8 mouse cellular contexts compared by ENCODE assay signal in genomic region chr17:14693048-14693993, GRCm38 (mm10). TPM values are rescaled to one million over a fixed set of nuclear protein-coding genes. Genes with fewer than 3 reads are reported as not detected.
DNase-seq lines count a peak whose midpoint lies in the region; ATAC-seq and TF ChIP-seq lines count a peak whose summit lies in the region.

No protein-coding gene starts in this region.

- no peaks in the 10 kb centered on the region for H3K9me3 ChIP-seq in lung, embryonic 14.5 days (ENCODE audit: low read depth, low read length)
- no peaks in the 10 kb centered on the region for H3K9me3 ChIP-seq in embryonic facial prominence, embryonic 11.5 days (replicated peaks; ENCODE audit: control insufficient read depth, low read length)
- no peaks in the 10 kb centered on the region for H3K9me3 ChIP-seq in intestine, embryonic 16.5 days (ENCODE audit: control insufficient read depth, low read length)
- no peaks in the 10 kb centered on the region for H3K9me3 ChIP-seq in neural tube, embryonic 15.5 days (replicated peaks)

- peak overlapping the region; percentile 54 for H3K4me2 ChIP-seq in lung, embryonic 14.5 days
- H3K4me2 ChIP-seq in embryonic facial prominence, embryonic 11.5 days (ENCODE audit: low read depth, low read length) = peak overlapping the region; percentile 56
- peak overlapping the region; percentile 42 for H3K4me2 ChIP-seq in intestine, embryonic 16.5 days (ENCODE audit: low read depth, low read length)
- H3K4me2 ChIP-seq in neural tube, embryonic 15.5 days = peak overlapping the region; percentile 56

- H3K4me3 ChIP-seq in lung, embryonic 14.5 days (ENCODE audit: low read depth, low read length) = peak overlapping the region; percentile 27
- H3K4me3 ChIP-seq in embryonic facial prominence, embryonic 11.5 days (ENCODE audit: low read depth, low read length) = peak overlapping the region; percentile 32
- peak overlapping the region; percentile 49 for H3K4me3 ChIP-seq in intestine, embryonic 16.5 days (ENCODE audit: low read length)
- peak overlapping the region; percentile 31 for H3K4me3 ChIP-seq in neural tube, embryonic 15.5 days (replicated peaks)

- H3K27me3 ChIP-seq in lung, embryonic 14.5 days (ENCODE audit: insufficient read depth, low read length) = no peaks in the 10 kb centered on the region
- no peaks in the 10 kb centered on the region for H3K27me3 ChIP-seq in embryonic facial prominence, embryonic 11.5 days (ENCODE audit: control insufficient read depth, insufficient read depth, low read length)
- no peaks in the 10 kb centered on the region for H3K27me3 ChIP-seq in intestine, embryonic 16.5 days (replicated peaks; ENCODE audit: control insufficient read depth, insufficient read depth, low read length)
- H3K27me3 ChIP-seq in neural tube, embryonic 15.5 days (replicated peaks) = no peaks in the 10 kb centered on the region

- ATAC-seq in lung, embryonic 14.5 days (ENCODE audit: insufficient read depth) = no peak
- ATAC-seq in embryonic facial prominence, embryonic 11.5 days (replicated peaks; ENCODE audit: insufficient number of reproducible peaks, low FRiP score, low TSS enrichment, low read depth) = no peak
- peak; percentile 39; the same call in 1 of the 2 replicates for ATAC-seq in intestine, embryonic 16.5 days
- ATAC-seq in neural tube, embryonic 15.5 days (ENCODE audit: low FRiP score) = 0 out of 2 replicates have a peak, but pooled peaks have one; percentile 23
- no peak for ATAC-seq in activated CD4-positive, CD25-positive, alpha-beta regulatory T cell, adult 4 months

- 20% methylated on average over 9 of the region's 9 CpGs for WGBS in lung, embryonic 14.5 days
- WGBS in embryonic facial prominence, embryonic 11.5 days = 11% methylated on average over 9 of the region's 9 CpGs
- 19% methylated on average over 9 of the region's 9 CpGs for WGBS in intestine, embryonic 16.5 days
- 6% methylated on average over 9 of the region's 9 CpGs for WGBS in neural tube, embryonic 15.5 days

- TF ChIP-seq CTCF in lung, embryonic 14.5 days (IDR thresholded peaks at IDR 0.05; ENCODE audit: low read depth) = no peak

- DNase-seq in lung, embryonic 14.5 days = no peak
- DNase-seq in lung, adult 18-20 months = no peak
- peak; percentile 21 for DNase-seq in embryonic facial prominence, embryonic 11.5 days (ENCODE audit: low spot score)
- no peak for DNase-seq in left cerebral cortex, postnatal 10 days (ENCODE audit: extremely low spot score in 1 of 2, low spot score in 2 of 2)
- no peak for DNase-seq in cerebellum, adult 9-10 months

- H3K4me1 ChIP-seq in lung, embryonic 14.5 days (ENCODE audit: insufficient read depth) = peaks cover 11% of the 10 kb centered on the region
- no peaks in the 10 kb centered on the region; the same call in 1 of the 2 replicates for H3K4me1 ChIP-seq in embryonic facial prominence, embryonic 11.5 days (ENCODE audit: control insufficient read depth, insufficient read depth, low read length)
- no peaks in the 10 kb centered on the region; the same call in 1 of the 2 replicates for H3K4me1 ChIP-seq in intestine, embryonic 16.5 days (ENCODE audit: control insufficient read depth, insufficient read depth, low read length)
- H3K4me1 ChIP-seq in neural tube, embryonic 15.5 days = peaks cover 11% of the 10 kb centered on the region

- H3K9ac ChIP-seq in lung, embryonic 14.5 days = peak overlapping the region; percentile 46; the same call in 1 of the 2 replicates
- 0 out of 2 replicates have a peak overlapping the region, but pooled peaks have one; percentile 25 for H3K9ac ChIP-seq in embryonic facial prominence, embryonic 11.5 days (replicated peaks; ENCODE audit: low read length)
- peak overlapping the region; percentile 61 for H3K9ac ChIP-seq in intestine, embryonic 16.5 days (ENCODE audit: low read depth, low read length)
- peak overlapping the region; percentile 26 for H3K9ac ChIP-seq in neural tube, embryonic 15.5 days (replicated peaks)

- no peaks in the 10 kb centered on the region for H3K36me3 ChIP-seq in lung, embryonic 14.5 days (ENCODE audit: insufficient read depth)
- no peaks in the 10 kb centered on the region for H3K36me3 ChIP-seq in embryonic facial prominence, embryonic 11.5 days (replicated peaks; ENCODE audit: control insufficient read depth, insufficient read depth, low read depth, low read length)
- no peaks in the 10 kb centered on the region for H3K36me3 ChIP-seq in intestine, embryonic 16.5 days (ENCODE audit: control insufficient read depth, insufficient read depth, low read length)
- no peaks in the 10 kb centered on the region for H3K36me3 ChIP-seq in neural tube, embryonic 15.5 days

- intact Hi-C loops in left cerebral cortex, postnatal 10 days (cut with DNase I) = no loop called here

- peak overlapping the region; percentile 19; the same call in 1 of the 2 replicates for H3K27ac ChIP-seq in lung, embryonic 14.5 days (ENCODE audit: low read depth)
- H3K27ac ChIP-seq in embryonic facial prominence, embryonic 11.5 days (replicated peaks; ENCODE audit: low read depth, low read length) = no peak overlapping the region; the same call in 1 of the 2 replicates
- H3K27ac ChIP-seq in intestine, embryonic 16.5 days (ENCODE audit: low read length) = peak overlapping the region; percentile 50
- H3K27ac ChIP-seq in neural tube, embryonic 15.5 days (replicated peaks) = no peak overlapping the region

RNA-seq across cellular contexts. Expression of gene Thbs2, which starts 0.7 kb away (rescaled TPM):
- 18.7 and 21.7 TPM in 2 replicates for polyA plus RNA-seq in lung, embryonic 14.5 days (2014; fragmentation: Nextera tagmentation; extraction: Ambion mirVana)
- 5.2 and 5.9 TPM in 2 replicates for polyA plus RNA-seq in embryonic facial prominence, embryonic 11.5 days (2014; fragmentation: Nextera tagmentation; extraction: Ambion mirVana)
- polyA plus RNA-seq in intestine, embryonic 16.5 days (2015; fragmentation: Nextera tagmentation; extraction: Ambion mirVana) = 49.6 and 55.1 TPM in 2 replicates
- 9.3 and 15.8 TPM in 2 replicates for polyA plus RNA-seq in neural tube, embryonic 15.5 days (2015; fragmentation: Nextera tagmentation; extraction: Ambion mirVana)
- 1 to 10 TPM; 7.5 to 7.9 TPM for total RNA-seq in left cerebral cortex, postnatal 10 days (2021)
- not detected for polyA plus RNA-seq in activated CD4-positive, CD25-positive, alpha-beta regulatory T cell, adult 4 months (2017; shearing (Covaris generic))

Comparison
In these comparisons a context has a peak if more than half of its experiments do, and no peak if none do; other contexts are left out.
1. ATAC-seq: peak in intestine, embryonic 16.5 days (single experiment) and neural tube, embryonic 15.5 days (single experiment); none in lung, embryonic 14.5 days (single experiment), embryonic facial prominence, embryonic 11.5 days (single experiment) and activated CD4-positive, CD25-positive, alpha-beta regulatory T cell, adult 4 months (single experiment).
2. H3K27ac ChIP-seq: peak in lung, embryonic 14.5 days (single experiment) and intestine, embryonic 16.5 days (single experiment); none in embryonic facial prominence, embryonic 11.5 days (single experiment) and neural tube, embryonic 15.5 days (single experiment).
3. Peak in every context shown above with its lines, with median percentiles within 50 percentile points of each other: H3K4me2 ChIP-seq, H3K4me3 ChIP-seq and H3K9ac ChIP-seq.